10 mouse cellular contexts compared by ENCODE assay signal in genomic region chr10:67184441-67185070, GRCm38 (mm10).
DNase-seq lines count a peak whose midpoint lies in the region; ATAC-seq and TF ChIP-seq lines count a peak whose summit lies in the region.
"Had no signal": no experiment of that assay in that cellular context is flagged by ENCODE, and none has a peak within 500 bp of the region (broad histone marks: within the 10 kb centered on the region; RNA-seq: fewer than 3 reads in every experiment).

No protein-coding gene starts in this region.

- peaks cover 8% of the 10 kb centered on the region for H3K4me1 ChIP-seq in heart, adult 2 months (ENCODE audit: control insufficient read depth, insufficient read depth, low read length)
- H3K4me1 ChIP-seq in liver, adult 2 months (ENCODE audit: control insufficient read depth, insufficient read depth, low read length): peaks cover 19% of the 10 kb centered on the region
- H3K4me1 ChIP-seq in liver, embryonic 14.5 days (replicated peaks; ENCODE audit: control insufficient read depth in 2 of 2, insufficient read depth in 2 of 2, low read length in 1 of 2): peaks cover 20 to 29% of the 10 kb centered on the region in 2 experiments
- H3K4me1 ChIP-seq in cerebellum, adult 2 months (ENCODE audit: control insufficient read depth, insufficient read depth, low read length): peaks cover 15% of the 10 kb centered on the region

- peaks cover 8% of the 10 kb centered on the region for H3K36me3 ChIP-seq in heart, adult 2 months (ENCODE audit: control insufficient read depth, insufficient read depth, low read length)
- H3K36me3 ChIP-seq in liver, adult 2 months (ENCODE audit: control insufficient read depth, insufficient read depth, low read length): no peaks in the 10 kb centered on the region
- no peaks in the 10 kb centered on the region for H3K36me3 ChIP-seq in liver, embryonic 14.5 days (replicated peaks; ENCODE audit: control insufficient read depth, insufficient read depth, low read depth)

- H3K9me3 ChIP-seq in liver, embryonic 14.5 days (ENCODE audit: control insufficient read depth, low read length): no peaks in the 10 kb centered on the region

- TF ChIP-seq CTCF in heart, adult 2 months (IDR thresholded peaks at IDR 0.05): no peak
- TF ChIP-seq CTCF in liver, adult 2 months (IDR thresholded peaks at IDR 0.05; ENCODE audit: low read depth, low read length): no peak
- no peak for TF ChIP-seq CTCF in liver, embryonic 14.5 days (IDR thresholded peaks at IDR 0.05; ENCODE audit: low read depth)
- no peak for TF ChIP-seq CTCF in cerebellum, adult 2 months (IDR thresholded peaks at IDR 0.05; ENCODE audit: borderline replicate concordance, insufficient read depth, low read depth, low read length)

- no peak overlapping the region; the same call in 1 of the 2 replicates for H3K4me2 ChIP-seq in liver, embryonic 14.5 days (ENCODE audit: low read depth)

- no peak for DNase-seq in heart, adult 2 months
- no peak for DNase-seq in heart, postnatal 14 days
- no peak for DNase-seq in liver, adult 2 months (ENCODE audit: extremely low read depth, low read depth, low spot score)
- DNase-seq in liver: no peak
- peak; percentile 39 for DNase-seq in T-cell, adult 2 months (ENCODE audit: low spot score)
- DNase-seq in liver, embryonic 14.5 days (ENCODE audit: low read depth in 3 of 3, low spot score in 3 of 3): no peak
- DNase-seq in kidney, postnatal 25 days: no peak
- no peak for DNase-seq in cerebellum, adult 2 months
- DNase-seq: kidney, postnatal 4 days; right cerebral cortex, postnatal 25 days had no signal

- H3K9ac ChIP-seq in heart, adult 2 months (ENCODE audit: low read depth, low read length): no peak overlapping the region
- H3K9ac ChIP-seq in liver, adult 2 months (ENCODE audit: low read depth, low read length): no peak overlapping the region
- no peak overlapping the region for H3K9ac ChIP-seq in liver, embryonic 14.5 days (replicated peaks)

- peaks cover 5% of the 10 kb centered on the region for H3K79me2 ChIP-seq in heart, adult 2 months (replicated peaks; ENCODE audit: control insufficient read depth, insufficient read depth, low read length)
- peaks cover 15% of the 10 kb centered on the region; the same call in 1 of the 2 replicates for H3K79me2 ChIP-seq in liver, adult 2 months (ENCODE audit: control insufficient read depth, insufficient read depth, low read length)

- no peak for ATAC-seq in liver, embryonic 14.5 days (ENCODE audit: insufficient read depth)

- H3K4me3 ChIP-seq in heart, adult 2 months: no peak overlapping the region
- no peak overlapping the region for H3K4me3 ChIP-seq in liver, adult 2 months (ENCODE audit: insufficient read depth, low read depth, low read length)
- H3K4me3 ChIP-seq in liver, embryonic 14.5 days (ENCODE audit: insufficient read depth in 1 of 2, low read depth in 2 of 2, low read length in 2 of 2): no peak overlapping the region
- H3K4me3 ChIP-seq in cerebellum, adult 2 months (replicated peaks; ENCODE audit: insufficient read depth, low read depth, low read length): no peak overlapping the region

- no peaks in the 10 kb centered on the region for H3K27me3 ChIP-seq in heart, adult 2 months (ENCODE audit: control insufficient read depth, insufficient read depth, low read length)
- H3K27me3 ChIP-seq in liver, adult 2 months (ENCODE audit: control insufficient read depth, insufficient read depth, low read length): no peaks in the 10 kb centered on the region
- no peaks in the 10 kb centered on the region for H3K27me3 ChIP-seq in liver, embryonic 14.5 days (ENCODE audit: control insufficient read depth, insufficient read depth, low read length)
- no peaks in the 10 kb centered on the region for H3K27me3 ChIP-seq in cerebellum, adult 2 months (ENCODE audit: control insufficient read depth, insufficient read depth, low read length)

- TF ChIP-seq POLR2A in heart, adult 2 months (IDR thresholded peaks at IDR 0.05; ENCODE audit: insufficient read depth, low read depth, low read length): no peak
- TF ChIP-seq POLR2A in liver, adult 2 months (IDR thresholded peaks at IDR 0.05; ENCODE audit: extremely low read depth, insufficient read depth, low read length): no peak
- no peak for TF ChIP-seq POLR2A in cerebellum, adult 2 months (IDR thresholded peaks at IDR 0.05; ENCODE audit: borderline replicate concordance, insufficient read depth, low read length)

- intact Hi-C loops in heart, adult 2 months (cut with DNase I): loop anchor here (2.0 to 5.0 kb wide), 5 partner anchors 43 to 182 kb away; partner anchors contain the start of genes Jmjd1c and Reep3
- intact Hi-C loops in heart, postnatal 14 days (cut with DNase I): loop anchor here (2.0 to 5.0 kb wide), 5 partner anchors 57 to 277 kb away; partner anchors contain the start of genes Jmjd1c and Reep3

- WGBS in heart, adult 2 months: 52% methylated on average over 3 of the region's 3 CpGs
- WGBS in liver, adult 2 months: 81% methylated on average over 3 of the region's 3 CpGs
- WGBS in liver, embryonic 14.5 days (ENCODE audit: insufficient replicate concordance): 32% methylated on average over 3 of the region's 3 CpGs
- 49% methylated on average over 3 of the region's 3 CpGs for WGBS in cerebellum, adult 2 months

- H3K27ac ChIP-seq in heart, adult 2 months: peak overlapping the region; percentile 92
- 0 out of 2 replicates have a peak overlapping the region, but pooled peaks have one; percentile 2 for H3K27ac ChIP-seq in liver, adult 2 months (replicated peaks; ENCODE audit: insufficient read depth, low read depth, low read length)
- H3K27ac ChIP-seq in liver, embryonic 14.5 days: peak overlapping the region; percentile 47; the same call in 1 of the 2 replicates
- no peak overlapping the region for H3K27ac ChIP-seq in cerebellum, adult 2 months (ENCODE audit: insufficient read depth, low read length)

- no peak for TF ChIP-seq EP300 in heart, adult 2 months (IDR thresholded peaks at IDR 0.05; ENCODE audit: insufficient read depth, low read depth, low read length)
- no peak for TF ChIP-seq EP300 in liver, embryonic 14.5 days (IDR thresholded peaks at IDR 0.05; ENCODE audit: low read depth)
